Mouse (Mus musculus): ENCODE measurements around the gene Arl15.

- TF ChIP-seq POLR2A (IDR thresholded peaks at IDR 0.05; ENCODE audit: insufficient read depth, low read depth, low read length) (no peak), CTCF (IDR thresholded peaks at IDR 0.05) (no peak)
Measured at GRCm38 (mm10) chr13:114188801-114189200, 394.5 kb downstream of the Arl15 start.

Measured in heart, adult 2 months (tissue).